Mouse (Mus musculus): Measurements from ENCODE around the gene Atp6v0a4. TPM values are rescaled to one million over a fixed set of nuclear protein-coding genes. Genes with fewer than 3 reads are reported as not detected.

Gene Atp6v0a4
- polyA plus RNA-seq, 1 experiment: 0.48 TPM

DNA sequence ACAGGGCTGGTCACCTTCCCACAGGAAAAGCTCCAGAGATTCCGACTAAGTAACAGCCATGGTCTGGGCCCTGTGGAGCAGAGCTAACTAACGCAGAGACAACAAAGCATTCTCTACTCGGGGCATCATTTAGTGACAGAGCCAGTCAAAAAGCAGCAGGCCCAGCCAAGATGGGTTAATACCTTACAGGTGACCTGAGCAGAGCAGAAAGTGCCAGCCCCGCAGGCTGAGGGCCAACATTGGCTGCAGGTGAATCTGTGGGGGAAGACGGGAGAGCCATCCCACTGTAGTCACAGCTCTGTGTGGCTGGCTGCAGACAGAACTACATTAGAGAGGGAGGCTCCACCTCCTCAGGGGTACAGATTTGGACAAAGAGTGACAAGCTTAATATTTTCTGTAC lies 22.9 kb upstream of the Atp6v0a4 start:
- TF ChIP-seq CTCF (IDR thresholded peaks at IDR 0.05; ENCODE audit: borderline replicate concordance, extremely low read depth, insufficient read depth, insufficient read length) (no peak), POLR2A (IDR thresholded peaks at IDR 0.05; ENCODE audit: borderline replicate concordance, extremely low read depth, insufficient read depth, insufficient read length, poor library complexity, severe bottlenecking) (no peak)
- no peak for DNase-seq (ENCODE audit: low read depth)

DNA sequence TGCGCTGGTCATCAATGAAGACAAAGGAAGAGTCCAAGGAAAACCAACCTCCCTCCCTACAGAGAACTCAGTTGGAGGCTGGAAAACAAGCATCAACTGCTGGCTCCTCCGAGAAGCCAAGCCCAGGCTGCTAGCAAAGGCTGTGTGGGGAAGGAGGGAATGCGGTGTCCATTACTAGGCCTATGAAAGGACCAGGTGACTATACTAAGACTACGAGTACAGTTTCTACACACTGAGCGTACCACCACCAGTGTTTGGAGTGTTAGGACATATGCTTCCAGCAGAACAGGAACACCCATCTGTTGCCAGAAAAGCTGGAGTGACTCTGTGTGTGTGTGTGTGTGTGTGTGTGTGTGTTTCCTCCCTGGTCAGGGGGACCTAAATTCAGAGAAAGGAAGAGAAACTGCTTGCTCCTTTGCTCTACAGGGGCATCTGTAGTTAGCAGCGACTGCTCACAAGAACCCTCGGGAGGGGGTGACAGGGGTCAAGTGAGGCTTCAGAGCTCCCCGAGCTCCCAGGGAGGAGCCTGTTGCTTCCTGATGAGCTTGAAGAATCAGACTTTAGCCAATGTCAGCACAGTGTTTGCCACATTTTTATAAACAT lies 21.2 kb upstream of the Atp6v0a4 start:
- no peak for DNase-seq (ENCODE audit: low read depth)
- TF ChIP-seq CTCF (IDR thresholded peaks at IDR 0.05; ENCODE audit: borderline replicate concordance, extremely low read depth, insufficient read depth, insufficient read length): no peak
- TF ChIP-seq POLR2A (IDR thresholded peaks at IDR 0.05; ENCODE audit: borderline replicate concordance, extremely low read depth, insufficient read depth, insufficient read length, poor library complexity, severe bottlenecking): no peak

DNA sequence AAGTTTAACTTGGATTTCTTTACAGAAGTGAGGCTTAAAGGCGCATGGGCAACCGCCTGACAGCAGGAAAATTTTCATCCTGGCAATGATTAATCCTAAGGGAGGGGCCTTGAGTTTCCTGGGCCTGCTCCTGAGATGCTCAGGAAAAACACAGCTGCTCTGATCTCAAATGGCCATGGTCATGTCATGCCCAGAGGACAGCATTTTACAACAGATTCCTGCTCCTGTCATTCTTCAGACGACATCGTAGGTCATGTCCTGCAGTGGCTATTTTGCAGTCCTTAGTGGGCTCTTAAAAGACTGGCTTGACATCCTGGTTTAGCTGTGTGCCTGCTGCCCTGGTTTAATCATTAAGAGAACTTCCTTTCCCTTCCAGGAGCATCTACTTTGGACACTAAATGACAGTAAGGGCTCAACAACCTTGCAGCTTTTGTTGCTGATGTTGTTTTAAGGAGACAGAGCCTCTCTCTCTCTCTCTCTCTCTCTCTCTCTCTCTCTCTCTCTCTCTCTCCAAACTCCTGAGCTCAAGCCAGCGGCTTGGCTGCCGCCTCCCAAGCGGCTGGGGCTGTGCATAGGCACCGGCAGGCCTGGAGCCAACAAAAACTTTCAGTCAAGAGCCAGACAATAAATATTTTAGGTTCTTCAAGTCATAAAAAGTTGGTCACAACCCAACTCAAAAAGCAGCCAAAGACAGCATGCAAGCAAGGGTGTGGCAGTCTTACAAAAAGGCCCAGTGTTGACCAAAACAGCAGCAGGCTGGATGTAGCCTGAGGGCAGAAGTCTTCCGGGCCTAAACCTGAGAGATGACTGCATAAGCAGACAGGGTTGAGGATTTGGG lies 20.0 kb upstream of the Atp6v0a4 start:
- peak; percentile 32 for DNase-seq (ENCODE audit: low read depth)
- no peak for TF ChIP-seq CTCF (IDR thresholded peaks at IDR 0.05; ENCODE audit: borderline replicate concordance, extremely low read depth, insufficient read depth, insufficient read length)
- TF ChIP-seq POLR2A (IDR thresholded peaks at IDR 0.05; ENCODE audit: borderline replicate concordance, extremely low read depth, insufficient read depth, insufficient read length, poor library complexity, severe bottlenecking): no peak

DNA sequence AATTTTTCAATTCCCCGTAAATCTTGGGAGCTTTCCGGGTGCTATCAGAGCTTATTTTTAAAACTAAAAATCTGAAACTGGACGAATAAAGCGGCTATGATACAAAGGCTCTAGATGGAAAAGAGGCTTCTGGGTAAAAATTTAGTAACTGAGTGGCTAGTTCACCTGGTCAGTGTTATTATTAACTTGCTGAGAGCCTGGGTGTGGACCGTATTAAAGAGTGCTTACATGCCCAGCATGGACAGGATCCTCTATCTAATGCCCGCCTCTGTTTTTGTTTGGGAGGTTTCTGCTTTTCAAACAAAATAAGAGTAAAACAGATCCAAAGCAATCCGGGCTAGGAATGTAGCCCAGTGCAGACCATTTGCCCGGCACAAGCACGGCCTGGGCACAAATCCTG lies 16.0 kb upstream of the Atp6v0a4 start:
- no peak for DNase-seq (ENCODE audit: low read depth)
- TF ChIP-seq POLR2A (IDR thresholded peaks at IDR 0.05; ENCODE audit: borderline replicate concordance, extremely low read depth, insufficient read depth, insufficient read length, poor library complexity, severe bottlenecking) (no peak), CTCF (IDR thresholded peaks at IDR 0.05; ENCODE audit: borderline replicate concordance, extremely low read depth, insufficient read depth, insufficient read length) (no peak)

DNA sequence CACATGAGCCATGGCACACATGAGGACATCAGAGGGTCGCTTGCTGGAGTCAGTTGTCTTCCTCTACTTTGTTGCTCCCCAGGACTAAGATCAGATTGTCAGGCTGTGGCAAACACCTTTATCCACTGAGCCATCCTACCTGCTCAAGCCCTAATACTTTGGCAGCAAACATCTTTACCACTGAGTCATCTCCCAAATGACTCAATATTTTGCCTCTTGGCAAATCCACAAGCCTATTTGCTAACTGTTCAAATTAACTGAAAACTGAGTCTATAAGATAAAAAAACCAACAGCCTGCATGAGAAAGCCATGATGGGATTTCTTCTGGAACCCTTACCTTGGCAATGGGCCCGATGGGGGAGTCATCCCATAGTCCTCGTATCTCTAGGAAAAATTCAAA lies 14.7 kb upstream of the Atp6v0a4 start:
- DNase-seq (ENCODE audit: low read depth): no peak

DNA sequence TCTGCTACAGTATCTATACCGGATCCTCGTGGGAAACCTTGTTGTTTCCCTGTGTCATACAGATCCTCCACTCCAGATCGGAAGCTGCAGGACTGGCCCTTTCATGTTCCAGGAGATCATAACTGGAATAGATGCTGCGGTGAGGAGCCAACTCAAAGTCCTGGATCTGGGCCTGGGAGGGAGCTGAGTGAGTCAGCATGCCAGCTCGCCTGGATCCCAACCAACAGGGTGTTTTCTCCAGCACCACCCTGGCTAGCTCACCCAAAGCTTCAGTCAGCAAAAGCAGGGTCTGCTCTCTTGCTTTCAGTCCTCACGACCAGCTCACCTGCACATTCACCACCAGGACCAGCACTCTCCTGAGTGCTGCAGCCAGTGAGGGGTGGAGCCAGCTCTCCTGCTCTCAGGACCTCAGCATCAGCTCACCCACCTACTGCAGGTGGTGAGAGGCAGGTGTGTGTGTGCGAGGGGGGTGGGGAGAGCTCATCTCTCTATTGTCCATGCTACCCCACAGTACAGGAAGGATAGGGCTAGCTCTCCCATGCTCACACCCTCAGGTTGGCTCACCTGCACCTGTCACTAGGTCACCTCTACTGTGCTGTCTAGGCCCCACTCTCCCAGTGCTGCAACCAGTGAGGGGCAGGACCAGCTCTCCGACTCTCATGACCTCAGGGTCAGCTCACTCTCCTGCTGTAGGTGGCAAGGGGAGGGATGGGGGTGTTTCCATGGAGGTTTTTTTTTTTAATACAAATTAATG lies 10.6 kb upstream of the Atp6v0a4 start:
- TF ChIP-seq POLR2A (IDR thresholded peaks at IDR 0.05; ENCODE audit: borderline replicate concordance, extremely low read depth, insufficient read depth, insufficient read length, poor library complexity, severe bottlenecking) (no peak), CTCF (IDR thresholded peaks at IDR 0.05; ENCODE audit: borderline replicate concordance, extremely low read depth, insufficient read depth, insufficient read length) (no peak)
- no peak for DNase-seq (ENCODE audit: low read depth)

More for the DNA sequence above, 14.7 kb upstream of the Atp6v0a4 start:
- TF ChIP-seq POLR2A (IDR thresholded peaks at IDR 0.05; ENCODE audit: borderline replicate concordance, extremely low read depth, insufficient read depth, insufficient read length, poor library complexity, severe bottlenecking): no peak
- TF ChIP-seq CTCF (IDR thresholded peaks at IDR 0.05; ENCODE audit: borderline replicate concordance, extremely low read depth, insufficient read depth, insufficient read length): no peak

DNA sequence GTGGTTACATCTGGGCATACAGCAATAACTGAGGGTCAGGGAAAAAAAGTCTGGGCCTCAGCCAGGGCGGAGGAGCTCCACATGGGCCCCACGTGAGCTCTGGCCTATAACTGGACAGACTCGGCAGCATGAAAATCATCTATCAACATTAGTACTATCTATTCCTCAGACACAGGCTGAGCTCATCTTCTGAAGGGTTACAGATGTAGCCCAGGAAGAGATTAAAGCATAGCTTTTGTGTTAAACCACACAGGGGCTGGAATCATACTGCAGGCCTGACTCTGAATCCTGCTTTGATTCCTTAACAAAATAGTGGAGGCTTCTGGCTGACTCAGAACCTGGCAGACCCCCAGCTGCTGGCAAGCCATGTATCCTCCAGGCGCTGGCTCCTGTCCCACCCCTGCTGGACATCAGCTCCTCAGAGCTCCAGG lies 7.4 kb upstream of the Atp6v0a4 start:
- DNase-seq (ENCODE audit: low read depth): no peak
- TF ChIP-seq POLR2A (IDR thresholded peaks at IDR 0.05; ENCODE audit: borderline replicate concordance, extremely low read depth, insufficient read depth, insufficient read length, poor library complexity, severe bottlenecking) (no peak), CTCF (IDR thresholded peaks at IDR 0.05; ENCODE audit: borderline replicate concordance, extremely low read depth, insufficient read depth, insufficient read length) (no peak)

DNA sequence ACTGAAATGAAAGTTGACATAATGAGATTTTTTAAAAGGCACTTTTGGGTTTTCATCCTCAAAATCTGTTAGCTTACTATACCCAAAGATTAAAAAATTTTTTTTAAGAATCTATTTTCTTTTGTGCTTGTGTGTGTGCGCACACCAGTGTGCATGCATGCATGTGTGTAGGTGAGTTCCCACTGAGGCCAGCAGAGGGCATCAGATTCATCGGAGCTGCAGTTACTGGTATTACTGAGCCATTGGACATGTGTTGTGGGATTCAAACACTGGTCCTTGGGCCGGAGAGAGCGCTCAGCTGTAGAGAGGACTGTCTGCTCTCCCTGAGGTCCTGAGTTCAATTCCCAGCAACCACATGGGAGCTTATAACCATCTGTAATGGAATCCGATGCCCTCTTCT lies 5.5 kb upstream of the Atp6v0a4 start:
- TF ChIP-seq CTCF (IDR thresholded peaks at IDR 0.05; ENCODE audit: borderline replicate concordance, extremely low read depth, insufficient read depth, insufficient read length) (no peak; the same call in 1 of the 2 replicates), POLR2A (IDR thresholded peaks at IDR 0.05; ENCODE audit: borderline replicate concordance, extremely low read depth, insufficient read depth, insufficient read length, poor library complexity, severe bottlenecking) (no peak)
- DNase-seq (ENCODE audit: low read depth): no peak

DNA sequence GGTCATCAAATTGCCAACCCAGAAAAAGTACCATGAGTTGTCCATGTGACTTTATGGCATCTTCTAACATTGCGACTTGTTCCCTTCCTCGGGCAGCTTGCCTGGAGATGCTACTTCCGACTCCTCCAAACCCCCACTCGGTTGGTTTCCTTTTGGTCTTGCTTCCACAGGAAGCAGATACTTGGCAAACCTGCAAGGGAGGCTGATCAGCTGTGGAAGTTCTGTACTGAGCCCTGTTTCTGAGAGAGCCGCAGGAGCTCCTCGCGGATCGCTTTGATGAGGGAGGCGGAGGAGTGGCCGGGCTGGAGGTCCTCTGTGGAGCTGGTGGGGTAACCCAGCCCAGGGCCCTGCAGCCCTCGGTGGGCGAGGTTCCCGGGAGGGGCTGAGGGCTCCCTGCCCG lies 3.7 kb upstream of the Atp6v0a4 start:
- TF ChIP-seq CTCF (IDR thresholded peaks at IDR 0.05; ENCODE audit: borderline replicate concordance, extremely low read depth, insufficient read depth, insufficient read length): no peak
- TF ChIP-seq POLR2A (IDR thresholded peaks at IDR 0.05; ENCODE audit: borderline replicate concordance, extremely low read depth, insufficient read depth, insufficient read length, poor library complexity, severe bottlenecking): no peak
- DNase-seq (ENCODE audit: low read depth): no peak

DNA sequence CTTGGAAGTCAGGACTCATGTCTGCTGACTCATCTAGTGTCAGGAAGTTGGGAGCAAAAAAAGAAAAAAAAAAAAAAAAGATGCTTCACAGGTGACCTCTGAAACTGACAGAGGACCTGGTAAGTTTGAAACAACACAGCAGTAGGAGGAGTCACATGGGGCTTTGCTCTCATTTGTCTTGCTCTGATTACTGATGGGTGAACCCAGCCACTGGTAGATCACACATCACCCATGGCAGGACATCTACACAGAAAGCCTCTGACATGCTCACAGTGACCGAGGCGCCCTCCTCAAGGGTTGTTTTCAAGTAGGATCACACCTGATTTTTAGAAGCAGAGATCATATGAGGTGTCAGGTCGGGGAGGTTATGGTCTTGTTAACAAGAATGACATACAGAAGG lies 1.1 kb upstream of the Atp6v0a4 start:
- no peak for DNase-seq (ENCODE audit: low read depth)
- TF ChIP-seq CTCF (IDR thresholded peaks at IDR 0.05; ENCODE audit: borderline replicate concordance, extremely low read depth, insufficient read depth, insufficient read length) (no peak), POLR2A (IDR thresholded peaks at IDR 0.05; ENCODE audit: borderline replicate concordance, extremely low read depth, insufficient read depth, insufficient read length, poor library complexity, severe bottlenecking) (no peak)

DNA sequence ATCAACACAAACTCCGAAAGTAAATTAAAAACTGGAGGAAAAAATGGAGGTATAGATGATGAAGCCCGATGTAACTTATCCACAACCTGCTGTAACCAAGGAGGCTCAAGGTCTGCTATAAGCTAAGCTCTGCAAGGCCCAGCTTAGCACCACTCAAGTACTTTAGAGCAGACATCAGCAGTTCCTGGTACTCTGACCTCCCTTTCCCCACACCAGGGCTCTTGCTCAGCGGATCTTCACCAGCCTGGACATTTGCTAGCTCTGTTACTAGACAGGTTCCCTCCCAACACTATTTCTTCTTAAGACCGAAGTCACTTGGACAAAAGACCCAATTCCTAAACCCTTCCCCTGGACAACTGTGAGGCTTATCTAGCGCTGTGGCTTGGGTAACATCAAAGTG lies 496 bp upstream of the Atp6v0a4 start:
- DNase-seq (ENCODE audit: low read depth): no peak
- TF ChIP-seq CTCF (IDR thresholded peaks at IDR 0.05; ENCODE audit: borderline replicate concordance, extremely low read depth, insufficient read depth, insufficient read length) (no peak), POLR2A (IDR thresholded peaks at IDR 0.05; ENCODE audit: borderline replicate concordance, extremely low read depth, insufficient read depth, insufficient read length, poor library complexity, severe bottlenecking) (no peak)

Measured in brain, embryonic 14.5 days (tissue).